Mouse (Mus musculus) brain, embryonic 14.5 days (tissue): Measurements from ENCODE around the gene Ublcp1.

Source experiments
- CTCF ChIP-seq: fragments of 200-500 bp; IDR thresholded peaks from 2 replicates; pipeline ENCODE4 v1.5.1; 2012; ENCODE audit warnings: inconsistent platforms, mild to moderate bottlenecking, moderate library complexity, borderline replicate concordance; ENCODE audit not compliant: insufficient read depth, insufficient read length; ENCODE audit errors: extremely low read depth
- POLR2A ChIP-seq: fragments of 200-500 bp; IDR thresholded peaks from 2 replicates; pipeline ENCODE4 v1.6.1; 2012; ENCODE audit warnings: mild to moderate bottlenecking, inconsistent platforms, borderline replicate concordance; ENCODE audit not compliant: poor library complexity, insufficient read depth, insufficient read length, severe bottlenecking; ENCODE audit errors: extremely low read depth

DNA sequence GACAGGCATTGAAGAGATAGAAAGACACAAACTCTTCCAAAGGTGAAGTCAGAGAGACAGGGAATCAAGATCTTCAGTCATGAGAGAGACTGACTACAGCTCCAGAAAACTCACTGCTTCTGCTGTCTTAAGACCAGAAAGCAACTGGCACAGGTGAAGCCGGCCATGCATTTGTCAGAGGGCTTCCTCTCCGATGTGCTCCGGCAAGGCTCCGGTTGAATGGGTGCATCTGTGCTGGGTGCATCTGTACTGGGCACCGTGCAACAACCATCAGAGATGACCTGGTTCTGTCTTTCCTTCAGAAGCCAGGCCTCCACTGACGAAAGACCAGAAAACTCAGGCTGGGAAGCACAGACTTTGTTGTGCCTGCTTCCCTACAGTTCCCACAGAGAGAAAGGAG is 9.9 kb upstream of the Ublcp1 start:
- no peak for TF ChIP-seq POLR2A
- TF ChIP-seq CTCF: no peak
